Mouse (Mus musculus) macrophage (primary cell): ENCODE data around the gene Wdr78. TPM values are rescaled to one million over a fixed set of nuclear protein-coding genes. Genes with fewer than 3 reads are reported as not detected.

Experiments
- H3K27ac ChIP-seq: fragments of 350-480 bp; formaldehyde crosslinking; 2 replicates; pipeline ENCODE4 v1.9.0; 2021
- H3K36me3 ChIP-seq: fragments of 350-480 bp; formaldehyde crosslinking; 2 replicates; pipeline ENCODE4 v1.9.0; 2021; ENCODE audit errors: inconsistent target
- H3K4me3 ChIP-seq: fragments of 350-480 bp; formaldehyde crosslinking; 2 replicates; pipeline ENCODE4 v1.9.0; 2021; ENCODE audit errors: inconsistent target
- H3K79me2 ChIP-seq: fragments of 350-480 bp; formaldehyde crosslinking; 2 replicates; pipeline ENCODE4 v1.9.0; 2021; ENCODE audit errors: inconsistent target
- WGBS: methylation state at CpG from one replicate; pipeline ENCODE4 v1.1.7; 2026; ENCODE audit warnings: inconsistent platforms; ENCODE audit not compliant: missing documents; 5-methylcytosine and 5-hydroxymethylcytosine counted together
- polyA plus RNA-seq: library from polyadenylated mRNA; stranded (reverse); fragments of 250-400 nt; gene quantifications from 3 replicates; pipeline ENCODE4 v1.2.4, GENCODE M21; 2018; ENCODE audit warnings: inconsistent platforms

Gene Wdr78
- polyA plus RNA-seq, 1 experiment from 2014 or later = 0.56 TPM

DNA sequence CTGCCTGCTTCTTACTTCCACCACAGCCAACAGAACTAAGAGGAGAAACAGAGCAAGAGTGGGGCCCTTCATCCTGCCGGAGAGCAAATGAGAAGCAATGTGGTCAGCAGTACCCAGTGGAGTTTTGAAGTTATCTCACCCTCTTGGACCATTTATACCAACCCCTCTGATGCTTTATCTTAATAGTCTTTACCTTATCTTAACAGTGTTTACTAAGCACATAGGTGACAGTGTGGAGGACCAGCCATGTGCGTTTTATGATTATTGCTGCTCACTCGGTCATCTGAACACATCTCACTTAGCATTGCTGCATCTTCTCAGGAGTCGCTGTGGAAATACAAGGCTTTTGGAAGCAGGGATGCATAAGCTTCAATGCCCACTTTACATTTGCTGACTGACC, 87.7 kb downstream of the Wdr78 start, which contains the start of gene Insl5:
Gene Insl5, minus strand, starts transcription at position 222 of the 400 bp plus-strand sequence.
- H3K4me3 ChIP-seq = no peak within 1 kb of the TSS
- no peaks in the 10 kb centered on the region for H3K36me3 ChIP-seq
- 96% methylated on average over 4 of the region's 4 CpGs for WGBS
- H3K79me2 ChIP-seq = no peaks in the 10 kb centered on the region
- no peak within 1 kb of the TSS for H3K27ac ChIP-seq

DNA sequence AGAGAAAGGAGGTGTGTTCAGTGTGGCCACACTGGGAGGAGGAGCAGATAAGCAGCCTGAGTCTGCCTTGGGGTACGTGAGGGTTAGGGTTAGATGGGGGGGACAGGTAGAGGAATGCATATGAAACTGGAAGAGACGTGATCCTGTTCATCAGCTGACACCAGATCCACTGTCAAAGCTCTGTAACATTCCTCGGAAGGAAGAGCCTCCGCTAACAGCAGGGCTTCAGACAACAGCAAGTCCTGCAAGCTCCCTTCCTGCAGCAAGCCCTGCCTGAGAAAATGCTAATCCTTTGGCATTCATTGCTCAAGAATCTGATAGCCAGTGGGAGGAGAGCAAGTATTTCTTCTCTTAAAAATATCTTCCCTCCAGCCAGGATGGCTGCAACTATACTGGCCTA, 100.9 kb downstream of the Wdr78 start:
- H3K4me3 ChIP-seq = no peak overlapping the region
- H3K27ac ChIP-seq = no peak overlapping the region
- H3K36me3 ChIP-seq = no peaks in the 10 kb centered on the region
- H3K79me2 ChIP-seq = no peaks in the 10 kb centered on the region
- 88% methylated on average over 4 of the region's 4 CpGs for WGBS

DNA sequence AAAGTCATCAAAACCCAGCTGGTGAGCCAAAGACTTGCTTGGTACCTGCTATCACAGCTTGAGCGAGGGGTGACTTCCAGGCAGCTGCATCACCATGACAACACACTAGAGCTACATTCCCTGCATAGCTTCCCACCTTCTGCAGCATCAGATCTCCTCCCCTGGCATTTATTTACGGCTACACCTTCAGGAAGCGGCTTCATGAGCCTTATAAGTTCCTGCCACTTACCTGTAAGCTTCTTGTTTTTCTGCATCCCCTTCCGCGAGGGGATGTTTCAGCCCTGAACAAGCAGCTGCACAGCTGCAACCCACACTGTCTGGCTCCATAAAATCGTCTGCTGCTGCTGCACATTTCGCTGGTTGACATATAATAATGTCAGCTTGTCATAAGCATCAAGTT, 102.5 kb downstream of the Wdr78 start:
- Histone ChIP-seq H3K36me3 (no peaks in the 10 kb centered on the region), H3K27ac (no peak overlapping the region), H3K79me2 (no peaks in the 10 kb centered on the region), H3K4me3 (no peak overlapping the region)
- 82% methylated on average over 7 of the region's 7 CpGs for WGBS

DNA sequence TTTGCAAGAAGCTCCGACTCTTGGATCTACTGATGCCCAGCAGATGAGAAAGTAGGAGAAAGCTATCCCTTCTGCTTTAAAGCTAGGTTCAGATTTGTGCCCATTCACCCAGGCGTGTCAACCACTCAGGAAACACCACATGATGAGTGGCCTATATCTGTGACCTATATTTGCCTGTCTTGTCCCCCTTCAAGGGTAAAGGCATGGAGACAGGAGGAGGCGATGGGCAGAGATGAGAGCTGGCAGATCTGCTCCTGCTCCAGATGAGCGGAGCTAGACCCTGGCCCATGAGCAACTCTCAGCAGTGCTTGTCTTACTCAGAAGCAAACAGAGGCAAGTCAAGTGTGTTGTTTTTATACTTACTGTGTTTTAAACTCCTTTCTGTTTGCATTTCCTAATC, 103.6 kb downstream of the Wdr78 start:
- 90% methylated on average over 4 of the region's 4 CpGs for WGBS
- no peaks in the 10 kb centered on the region for H3K79me2 ChIP-seq
- no peak overlapping the region for H3K4me3 ChIP-seq
- H3K27ac ChIP-seq = no peak overlapping the region
- H3K36me3 ChIP-seq = no peaks in the 10 kb centered on the region

DNA sequence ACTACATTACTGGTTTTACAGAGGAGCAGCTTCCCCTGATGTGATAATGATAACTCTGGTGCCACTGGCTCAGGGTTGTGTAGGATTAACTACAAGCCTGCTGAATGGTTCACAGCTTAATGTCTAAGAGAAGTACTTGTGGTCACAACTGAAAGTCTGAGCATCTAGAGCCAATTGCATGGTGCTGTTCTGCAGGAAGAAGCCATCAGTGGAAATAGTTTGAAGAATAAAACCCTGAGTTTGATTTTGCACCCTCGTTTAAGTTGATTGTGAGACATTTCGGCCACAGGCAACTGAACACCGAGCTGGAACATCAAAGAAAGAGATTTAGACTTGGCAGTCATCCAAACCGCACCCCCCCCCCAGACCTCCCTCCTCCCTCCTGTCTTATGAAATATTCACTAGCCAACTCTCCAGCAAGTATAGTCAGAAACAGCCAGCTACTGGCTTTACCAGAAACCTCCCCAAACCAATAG, 107.4 kb downstream of the Wdr78 start:
- H3K36me3 ChIP-seq = no peaks in the 10 kb centered on the region
- H3K4me3 ChIP-seq = no peak overlapping the region
- no peaks in the 10 kb centered on the region for H3K79me2 ChIP-seq
- no peak overlapping the region for H3K27ac ChIP-seq
- WGBS = 13% methylated on average over 4 of the region's 4 CpGs

DNA sequence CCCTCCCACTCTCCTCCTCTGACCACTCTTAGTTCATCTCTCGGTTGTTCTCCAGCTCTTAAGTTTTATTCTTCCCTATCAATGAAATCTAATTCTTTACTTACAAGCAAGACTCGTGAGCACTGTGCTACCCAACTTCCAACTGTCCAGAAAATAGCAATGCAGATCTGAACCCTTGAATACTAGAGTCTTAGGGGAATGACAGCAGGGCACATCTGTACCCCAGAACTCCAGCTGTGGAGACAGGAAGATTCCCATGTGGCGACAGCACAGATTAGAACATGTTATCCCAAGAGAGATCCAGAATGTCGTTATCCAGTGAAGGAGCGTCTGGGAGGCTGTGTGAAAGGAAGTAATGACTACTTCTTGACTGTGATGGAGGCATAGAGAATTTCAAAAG, 108.1 kb downstream of the Wdr78 start:
- Histone ChIP-seq H3K4me3 (no peak overlapping the region), H3K36me3 (no peaks in the 10 kb centered on the region), H3K27ac (no peak overlapping the region), H3K79me2 (no peaks in the 10 kb centered on the region)
- WGBS = 91% methylated on average over 5 of the region's 5 CpGs

DNA sequence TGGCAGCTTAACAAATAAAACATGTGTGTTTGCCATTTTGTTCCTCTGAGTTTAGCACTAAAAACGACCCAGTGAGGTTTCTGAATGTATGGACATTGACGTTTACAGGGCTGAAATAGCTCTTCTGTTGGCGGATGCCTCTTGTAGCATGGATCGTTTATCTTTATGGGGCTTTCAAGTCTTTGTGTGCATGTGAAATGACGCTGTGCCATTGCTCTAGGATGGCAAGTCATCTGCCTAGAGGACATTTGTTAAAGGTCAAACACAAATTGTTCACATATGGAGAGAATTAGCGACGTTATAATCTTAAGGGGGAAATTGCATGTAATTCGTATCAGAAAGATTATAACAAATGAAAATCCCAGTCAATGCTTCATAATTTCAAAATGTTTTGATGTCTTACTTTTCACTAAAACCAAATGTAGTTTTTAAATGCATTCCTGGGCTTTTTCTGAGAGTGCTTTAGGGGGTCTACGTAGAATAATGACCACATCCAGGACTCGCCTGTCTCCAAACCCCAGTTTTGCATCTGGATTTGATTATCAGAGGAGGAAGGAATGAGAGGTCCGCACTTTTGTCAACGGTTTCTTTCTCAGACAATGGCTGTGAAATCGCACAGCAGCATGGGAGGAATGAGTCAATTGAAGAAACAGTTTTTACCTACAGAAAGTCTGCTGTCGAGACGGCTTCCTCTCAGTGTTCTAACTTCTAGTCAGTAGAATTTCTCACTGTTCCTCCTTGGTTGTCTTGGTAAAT, 109.0 kb downstream of the Wdr78 start:
- H3K36me3 ChIP-seq = no peaks in the 10 kb centered on the region
- 89% methylated on average over 15 of the region's 15 CpGs for WGBS
- no peak overlapping the region for H3K4me3 ChIP-seq
- no peaks in the 10 kb centered on the region for H3K79me2 ChIP-seq
- H3K27ac ChIP-seq = no peak overlapping the region

DNA sequence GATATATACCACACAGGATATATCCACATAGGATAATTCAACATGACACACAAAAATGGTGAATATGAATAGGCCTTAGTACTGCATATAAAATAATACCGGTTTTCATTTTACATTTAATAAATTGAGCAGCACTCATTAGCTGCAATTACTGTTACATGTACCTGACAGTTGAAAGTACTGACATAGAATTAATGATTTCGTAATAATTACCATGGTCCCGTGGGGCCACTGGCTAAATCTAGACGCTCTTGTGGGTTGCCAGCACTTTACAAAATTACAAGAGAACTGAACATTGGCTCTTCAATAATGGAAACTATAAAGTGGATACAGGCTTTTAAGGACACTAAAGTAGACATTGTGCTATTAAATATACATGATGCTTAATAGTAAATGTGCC, 109.7 kb downstream of the Wdr78 start:
- 68% methylated on average over 4 of the region's 4 CpGs for WGBS
- H3K79me2 ChIP-seq = no peaks in the 10 kb centered on the region
- no peak overlapping the region for H3K4me3 ChIP-seq
- no peaks in the 10 kb centered on the region for H3K36me3 ChIP-seq
- no peak overlapping the region for H3K27ac ChIP-seq

DNA sequence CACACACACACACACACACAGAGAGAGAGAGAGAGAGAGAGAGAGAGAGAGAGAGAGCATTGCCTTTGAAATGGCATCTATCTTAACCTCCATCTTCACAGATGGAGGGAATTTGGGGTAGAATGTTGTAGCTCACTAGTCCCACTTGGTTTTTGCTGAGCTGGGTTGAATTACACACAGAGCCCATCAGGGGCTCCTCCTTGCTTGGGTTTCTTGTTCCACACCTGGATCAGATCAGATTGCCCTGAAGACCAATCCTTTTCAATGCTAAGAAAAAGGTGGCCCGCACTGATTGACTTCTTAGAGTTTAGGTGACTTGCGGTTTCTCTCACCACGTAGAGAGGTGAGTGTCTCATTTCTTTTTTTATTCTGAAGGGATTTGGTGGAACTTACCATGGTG, 122.7 kb downstream of the Wdr78 start:
- Histone ChIP-seq H3K27ac (no peak overlapping the region), H3K79me2 (no peaks in the 10 kb centered on the region), H3K36me3 (no peaks in the 10 kb centered on the region), H3K4me3 (no peak overlapping the region)
- whole genome bisulfite sequencing = 97% methylated on average over 3 of the region's 3 CpGs

DNA sequence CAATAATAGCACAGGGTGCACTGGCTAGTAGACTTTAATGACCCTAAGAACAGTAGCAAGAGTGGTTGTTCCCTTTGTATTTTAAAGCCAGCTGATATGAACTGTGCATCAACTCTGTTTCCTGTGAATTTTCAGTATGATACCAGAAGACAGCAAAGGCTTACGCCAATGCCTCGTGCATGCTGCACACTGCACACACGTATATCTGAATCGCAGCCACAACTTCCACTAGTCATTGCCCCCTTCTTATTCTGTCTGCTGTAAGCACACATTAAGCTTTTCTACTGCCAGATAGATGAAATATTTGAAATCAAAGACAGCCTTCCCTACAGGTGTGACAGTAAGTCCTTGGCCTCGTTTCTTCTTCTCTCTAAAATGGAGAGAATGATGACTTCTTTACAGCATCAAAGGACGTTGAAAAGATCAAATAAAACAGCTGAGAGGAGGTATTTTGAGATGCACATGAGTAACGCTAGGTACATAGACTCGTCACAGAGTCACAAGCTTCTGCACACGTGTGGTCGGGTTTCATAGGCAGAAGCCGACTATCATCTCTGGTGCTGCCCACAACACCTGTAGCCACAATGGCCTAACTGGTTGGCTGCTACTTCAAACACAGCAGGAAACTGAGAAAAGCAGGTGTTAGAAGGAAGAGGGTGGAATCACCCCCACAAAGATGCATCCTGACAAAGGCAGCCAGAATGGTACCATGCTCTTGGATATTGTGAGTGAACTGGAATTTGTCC, 123.6 kb downstream of the Wdr78 start:
- WGBS = 83% methylated on average over 11 of the region's 11 CpGs
- no peaks in the 10 kb centered on the region for H3K79me2 ChIP-seq
- H3K36me3 ChIP-seq = no peaks in the 10 kb centered on the region

DNA sequence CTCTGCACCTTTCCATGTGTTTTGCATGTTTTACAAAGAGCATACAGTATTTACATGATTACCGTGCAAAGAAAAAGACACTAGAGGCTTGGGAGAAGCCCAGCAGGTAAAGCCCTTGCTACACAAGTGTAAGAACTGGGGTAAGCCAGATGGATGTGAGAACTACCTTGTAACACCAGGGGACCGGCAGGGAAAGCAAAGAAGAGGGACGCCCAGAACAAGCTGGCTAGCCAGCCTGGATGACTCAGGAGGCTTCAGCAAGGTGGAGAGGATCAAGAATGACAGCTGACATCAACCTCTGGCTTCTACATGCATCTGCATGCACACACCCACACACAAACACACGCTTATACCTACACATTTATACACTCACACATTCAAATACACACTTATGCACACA, 124.3 kb downstream of the Wdr78 start:
- WGBS = 87% methylated on average over 4 of the region's 4 CpGs
- no peak overlapping the region for H3K27ac ChIP-seq

More for the DNA sequence above, 123.6 kb downstream of the Wdr78 start:
- Histone ChIP-seq H3K27ac (no peak overlapping the region), H3K4me3 (no peak overlapping the region)

DNA sequence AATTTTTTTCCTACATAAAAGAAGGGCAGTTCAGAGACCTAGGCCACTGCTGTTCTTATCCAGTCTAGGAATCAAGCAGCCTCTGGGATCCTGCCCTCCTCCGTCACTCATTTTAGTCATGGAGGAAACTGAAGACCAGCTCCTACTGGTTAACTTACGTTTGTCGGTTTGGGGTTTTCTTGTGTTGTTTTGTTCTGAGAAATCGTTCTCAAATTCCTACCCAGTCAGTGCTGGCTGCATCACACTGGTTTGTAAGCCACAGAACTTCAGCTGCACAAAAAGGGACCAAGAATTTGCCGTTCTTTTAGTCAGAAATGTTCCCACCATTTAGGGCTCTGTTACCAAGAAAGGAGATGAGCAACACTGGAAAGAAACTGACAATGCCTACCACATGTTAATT, 125.0 kb downstream of the Wdr78 start:
- no peaks in the 10 kb centered on the region for H3K79me2 ChIP-seq
- no peaks in the 10 kb centered on the region for H3K36me3 ChIP-seq
- 83% methylated on average over 5 of the region's 5 CpGs for WGBS
- no peak overlapping the region for H3K27ac ChIP-seq
- H3K4me3 ChIP-seq = no peak overlapping the region

More for the DNA sequence above, 124.3 kb downstream of the Wdr78 start:
- Histone ChIP-seq H3K36me3 (no peaks in the 10 kb centered on the region), H3K79me2 (no peaks in the 10 kb centered on the region), H3K4me3 (no peak overlapping the region)

DNA sequence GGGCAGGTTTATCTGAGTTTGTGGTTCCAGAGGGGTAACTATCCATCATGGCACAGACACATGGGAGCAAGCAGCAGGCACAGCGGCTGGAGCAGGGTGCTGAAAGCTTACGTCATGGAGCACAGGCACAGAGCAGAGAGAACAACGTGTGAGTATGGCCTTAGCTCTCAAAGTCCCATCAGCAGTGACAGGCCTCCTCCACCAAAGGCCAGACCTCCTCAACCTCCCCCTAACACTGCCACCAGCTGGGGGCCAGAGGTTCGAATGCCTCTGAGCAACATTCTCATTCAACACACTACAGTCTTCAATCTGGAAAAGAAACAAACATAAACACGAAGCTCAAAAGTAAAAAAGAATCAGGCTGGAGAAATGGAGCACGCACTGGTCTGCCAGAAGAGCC, 125.8 kb downstream of the Wdr78 start:
- Histone ChIP-seq H3K4me3 (no peak overlapping the region), H3K79me2 (no peaks in the 10 kb centered on the region), H3K36me3 (no peaks in the 10 kb centered on the region), H3K27ac (no peak overlapping the region)
- WGBS = 83% methylated on average over 6 of the region's 6 CpGs
